Mouse (Mus musculus) stomach, embryonic 14.5 days (tissue): ENCODE measurements around the gene Prkcb. TPM values are rescaled to one million over a fixed set of nuclear protein-coding genes. Genes with fewer than 3 reads are reported as not detected.

ENCODE experiments used
- ATAC-seq: fragments of 200-750 bp; cut with Nextera tagmentation; 2 replicates; pipeline ENCODE4 v1.8.0; 2017; ENCODE audit warnings: low read depth, moderate TSS enrichment; ENCODE audit not compliant: insufficient number of reproducible peaks, insufficient read depth, low FRiP score
- H3K27ac ChIP-seq: fragments of 300-500 bp; sonication (generic); 2 replicates; pipeline ENCODE4 v1.5.1; 2014; ENCODE audit warnings: mild to moderate bottlenecking, low read length, moderate library complexity, mixed read lengths
- H3K27me3 ChIP-seq: fragments of 300-500 bp; sonication (generic); 2 replicates; pipeline ENCODE4 v1.6.1; 2014; ENCODE audit warnings: low read length, control low read depth, mixed read lengths; ENCODE audit not compliant: control insufficient read depth, insufficient read depth
- H3K36me3 ChIP-seq: fragments of 300-500 bp; sonication (generic); 2 replicates; pipeline ENCODE4 v1.6.1; 2014; ENCODE audit warnings: mild to moderate bottlenecking, control low read depth, low read length, moderate library complexity, mixed read lengths; ENCODE audit not compliant: control insufficient read depth, insufficient read depth
- H3K4me1 ChIP-seq: fragments of 300-500 bp; sonication (generic); 2 replicates; pipeline ENCODE4 v1.6.1; 2014; ENCODE audit warnings: low read length, control low read depth, mixed read lengths; ENCODE audit not compliant: control insufficient read depth, insufficient read depth
- H3K4me2 ChIP-seq: fragments of 300-500 bp; sonication (generic); replicated peaks from 2 replicates; pipeline ENCODE4 v1.6.1; 2014; ENCODE audit warnings: low read depth, low read length, control low read depth
- H3K4me3 ChIP-seq: fragments of 300-500 bp; sonication (generic); 2 replicates; pipeline ENCODE4 v1.5.1; 2014; ENCODE audit warnings: low read depth, low read length, control low read depth
- H3K9ac ChIP-seq: fragments of 300-500 bp; sonication (generic); replicated peaks from 2 replicates; pipeline ENCODE4 v1.6.1; 2014; ENCODE audit warnings: low read depth, mild to moderate bottlenecking, control low read depth, low read length, moderate library complexity, mixed read lengths
- H3K9me3 ChIP-seq: fragments of 300-500 bp; sonication (generic); 2 replicates; pipeline ENCODE4 v1.6.1; 2016; ENCODE audit warnings: low read depth, low read length, control low read depth; ENCODE audit not compliant: control insufficient read depth
- WGBS: fragments of 180-500 bp; shearing (Covaris S2); extraction: QIAGEN DNeasy Blood & Tissue Kit; methylation state at CpG from one replicate; pipeline ENCODE4 v1.1.7; 2014; 5-methylcytosine and 5-hydroxymethylcytosine counted together
- polyA plus RNA-seq: library from polyadenylated mRNA; unstranded; fragments of >200 nt; fragmentation: Nextera tagmentation; extraction: Ambion mirVana; gene quantifications from 2 replicates; pipeline ENCODE4 v1.2.1, GENCODE M21; 2014

Gene Prkcb
- polyA plus RNA-seq, 1 experiment from 2014 or later: 18.4 TPM

- no peak for ATAC-seq
- Histone ChIP-seq H3K36me3 (no peaks in the 10 kb centered on the region), H3K4me2 (no peak overlapping the region), H3K27me3 (peaks cover 13% of the 10 kb centered on the region; the same call in 1 of the 2 replicates), H3K9me3 (no peaks in the 10 kb centered on the region), H3K4me3 (no peak overlapping the region), H3K9ac (no peak overlapping the region), H3K4me1 (peaks cover 4% of the 10 kb centered on the region; the same call in 1 of the 2 replicates), H3K27ac (no peak overlapping the region)
- 41% methylated on average over 7 of the region's 7 CpGs for WGBS
Measured at GRCm38 (mm10) chr7:122294111-122294510, 5.6 kb downstream of the Prkcb start.

GRCm38 (mm10) chr7:122295363-122295762 lies 6.8 kb downstream of the Prkcb start:
- peaks cover 4% of the 10 kb centered on the region; the same call in 1 of the 2 replicates for H3K27me3 ChIP-seq
- no peak overlapping the region for H3K9ac ChIP-seq
- H3K4me2 ChIP-seq: no peak overlapping the region
- no peak for ATAC-seq
- no peak overlapping the region for H3K4me3 ChIP-seq
- WGBS: 84% methylated on average over 4 of the region's 4 CpGs
- H3K9me3 ChIP-seq: no peaks in the 10 kb centered on the region
- no peak overlapping the region for H3K27ac ChIP-seq
- no peaks in the 10 kb centered on the region for H3K4me1 ChIP-seq
- H3K36me3 ChIP-seq: no peaks in the 10 kb centered on the region

- no peaks in the 10 kb centered on the region for H3K27me3 ChIP-seq
- H3K4me2 ChIP-seq: no peak overlapping the region
- H3K4me1 ChIP-seq: no peaks in the 10 kb centered on the region
- WGBS: 79% methylated on average over 1 of the region's 1 CpGs
- no peak for ATAC-seq
- H3K4me3 ChIP-seq: no peak overlapping the region
- no peak overlapping the region for H3K27ac ChIP-seq
- H3K9ac ChIP-seq: no peak overlapping the region
- no peaks in the 10 kb centered on the region for H3K9me3 ChIP-seq
- H3K36me3 ChIP-seq: no peaks in the 10 kb centered on the region
Measured at GRCm38 (mm10) chr7:122296331-122296730, 7.8 kb downstream of the Prkcb start.

DNA sequence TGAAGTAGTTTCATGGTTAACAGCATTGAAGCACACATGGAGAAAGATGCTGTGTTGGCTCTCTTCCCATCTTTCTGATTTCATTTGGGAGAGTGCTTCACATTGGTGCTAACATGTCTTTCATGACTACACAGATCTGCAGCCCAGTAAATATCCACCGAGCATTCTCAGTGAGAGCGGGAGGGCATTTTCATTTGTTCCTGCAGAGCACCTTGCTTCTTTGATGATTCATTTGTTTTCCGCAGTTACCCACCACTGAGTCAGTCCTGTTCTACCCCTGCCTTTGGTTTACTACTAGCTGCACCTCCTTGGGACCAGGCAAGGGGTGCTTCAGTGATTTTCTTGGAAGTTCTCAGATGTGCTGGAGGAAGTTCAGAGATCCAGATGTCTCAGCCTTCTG lies 8.3 kb downstream of the Prkcb start:
- H3K9ac ChIP-seq: no peak overlapping the region
- no peaks in the 10 kb centered on the region for H3K36me3 ChIP-seq
- 87% methylated on average over 3 of the region's 3 CpGs for WGBS
- no peak for ATAC-seq
- no peaks in the 10 kb centered on the region for H3K4me1 ChIP-seq
- no peaks in the 10 kb centered on the region for H3K27me3 ChIP-seq
- no peak overlapping the region for H3K4me3 ChIP-seq
- H3K27ac ChIP-seq: no peak overlapping the region
- H3K4me2 ChIP-seq: no peak overlapping the region
- no peaks in the 10 kb centered on the region for H3K9me3 ChIP-seq

DNA sequence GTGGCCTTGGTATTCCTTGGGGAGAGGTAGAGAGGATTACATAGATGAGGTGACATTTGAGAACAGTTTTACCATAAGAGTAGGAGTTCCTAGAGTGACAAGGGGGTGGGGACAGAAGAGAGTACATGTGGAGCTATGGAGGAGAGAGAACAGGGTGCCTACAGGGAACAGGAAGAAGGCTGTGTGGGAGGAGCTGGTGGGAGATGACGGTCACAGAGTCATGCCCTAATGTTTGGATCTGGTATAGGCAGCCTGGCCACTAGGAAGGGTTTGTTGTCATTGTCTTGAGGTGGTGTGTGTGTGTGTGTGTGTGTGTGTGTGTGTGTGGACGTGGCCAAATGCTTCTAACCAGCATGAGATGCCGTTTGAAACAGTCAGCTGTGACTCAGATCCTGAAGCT lies 9.1 kb downstream of the Prkcb start:
- whole genome bisulfite sequencing: 55% methylated on average over 3 of the region's 3 CpGs
- Histone ChIP-seq H3K9ac (no peak overlapping the region), H3K27me3 (no peaks in the 10 kb centered on the region), H3K36me3 (no peaks in the 10 kb centered on the region), H3K4me2 (no peak overlapping the region), H3K9me3 (no peaks in the 10 kb centered on the region), H3K4me1 (no peaks in the 10 kb centered on the region), H3K4me3 (no peak overlapping the region), H3K27ac (no peak overlapping the region)
- no peak for ATAC-seq

GRCm38 (mm10) chr7:122298715-122299114 lies 10.2 kb downstream of the Prkcb start:
- 93% methylated on average over 2 of the region's 2 CpGs for WGBS
- no peaks in the 10 kb centered on the region for H3K36me3 ChIP-seq
- H3K27ac ChIP-seq: no peak overlapping the region
- no peak overlapping the region for H3K4me2 ChIP-seq
- H3K4me3 ChIP-seq: no peak overlapping the region
- no peaks in the 10 kb centered on the region for H3K4me1 ChIP-seq
- H3K9ac ChIP-seq: no peak overlapping the region
- no peaks in the 10 kb centered on the region for H3K9me3 ChIP-seq
- ATAC-seq: no peak
- no peaks in the 10 kb centered on the region for H3K27me3 ChIP-seq

DNA sequence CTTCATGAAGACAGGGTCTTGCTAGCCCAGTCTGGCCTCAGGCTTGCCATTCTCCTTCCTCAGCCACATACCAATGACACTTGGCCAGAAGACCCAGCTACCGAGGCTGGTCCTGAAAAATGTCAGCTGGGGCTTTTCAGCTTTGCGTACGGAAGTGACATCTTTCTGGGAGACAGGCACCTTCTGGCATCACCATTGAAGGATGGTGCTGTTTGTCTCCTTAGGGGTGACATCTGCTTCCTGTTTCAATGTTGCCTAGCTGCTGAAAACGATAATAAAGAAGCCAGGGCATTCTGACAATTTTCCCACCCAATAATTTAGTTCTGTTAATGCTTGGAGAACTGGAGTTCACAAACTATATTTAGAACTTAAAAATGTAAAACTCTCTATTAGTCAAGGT lies 12.0 kb downstream of the Prkcb start:
- H3K27me3 ChIP-seq: no peaks in the 10 kb centered on the region
- no peaks in the 10 kb centered on the region for H3K9me3 ChIP-seq
- no peaks in the 10 kb centered on the region for H3K4me1 ChIP-seq
- H3K4me2 ChIP-seq: no peak overlapping the region
- H3K4me3 ChIP-seq: no peak overlapping the region
- H3K9ac ChIP-seq: no peak overlapping the region
- WGBS: 52% methylated on average over 4 of the region's 4 CpGs
- no peak for ATAC-seq
- H3K27ac ChIP-seq: no peak overlapping the region
- no peaks in the 10 kb centered on the region for H3K36me3 ChIP-seq

- H3K4me2 ChIP-seq: no peak overlapping the region
- ATAC-seq: no peak
- H3K4me1 ChIP-seq: no peaks in the 10 kb centered on the region
- no peaks in the 10 kb centered on the region for H3K9me3 ChIP-seq
- H3K4me3 ChIP-seq: no peak overlapping the region
- 79% methylated on average over 6 of the region's 6 CpGs for WGBS
- H3K36me3 ChIP-seq: no peaks in the 10 kb centered on the region
- H3K27ac ChIP-seq: no peak overlapping the region
- no peak overlapping the region for H3K9ac ChIP-seq
- no peaks in the 10 kb centered on the region for H3K27me3 ChIP-seq
Measured at GRCm38 (mm10) chr7:122302538-122302937, 14.0 kb downstream of the Prkcb start.

- H3K9ac ChIP-seq: no peak overlapping the region
- H3K27ac ChIP-seq: no peak overlapping the region
- no peaks in the 10 kb centered on the region for H3K36me3 ChIP-seq
- no peaks in the 10 kb centered on the region for H3K4me1 ChIP-seq
- no peak overlapping the region for H3K4me2 ChIP-seq
- no peaks in the 10 kb centered on the region for H3K27me3 ChIP-seq
- H3K4me3 ChIP-seq: no peak overlapping the region
- 71% methylated on average over 3 of the region's 3 CpGs for WGBS
- ATAC-seq: no peak
- H3K9me3 ChIP-seq: no peaks in the 10 kb centered on the region
Measured at GRCm38 (mm10) chr7:122303988-122304387, 15.4 kb downstream of the Prkcb start.
